Mouse (Mus musculus) liver, embryonic 13.5 days (tissue): ENCODE measurements around the gene Krt12. TPM values are rescaled to one million over a fixed set of nuclear protein-coding genes. Genes with fewer than 3 reads are reported as not detected.

Experiments
- ATAC-seq: fragments of 200-750 bp; cut with Nextera tagmentation; 2 replicates; pipeline ENCODE4 v1.8.0; 2017; ENCODE audit warnings: low read depth, mild to moderate bottlenecking, moderate number of reproducible peaks, moderate library complexity
- DNase-seq: peaks from one replicate; pipeline ENCODE4 v3.0.0; 2022
- H3K27ac ChIP-seq: fragments of 300-500 bp; sonication (generic); 2 replicates; pipeline ENCODE4 v1.5.1; 2015; ENCODE audit warnings: moderate library complexity, mild to moderate bottlenecking, inconsistent platforms
- H3K27me3 ChIP-seq: fragments of 300-500 bp; sonication (generic); 2 replicates; pipeline ENCODE4 v1.6.1; 2015; ENCODE audit warnings: mild to moderate bottlenecking, inconsistent platforms
- H3K36me3 ChIP-seq: fragments of 300-500 bp; sonication (generic); 2 replicates; pipeline ENCODE4 v1.6.1; 2015; ENCODE audit warnings: mild to moderate bottlenecking, inconsistent platforms
- H3K4me1 ChIP-seq: fragments of 300-500 bp; sonication (generic); replicated peaks from 2 replicates; pipeline ENCODE4 v1.6.1; 2015; ENCODE audit warnings: inconsistent platforms
- H3K4me2 ChIP-seq: fragments of 300-500 bp; sonication (generic); 2 replicates; pipeline ENCODE4 v1.6.1; 2015; ENCODE audit warnings: inconsistent platforms, mild to moderate bottlenecking, moderate library complexity
- H3K4me3 ChIP-seq: fragments of 300-500 bp; sonication (generic); replicated peaks from 2 replicates; pipeline ENCODE4 v1.5.1; 2015; ENCODE audit warnings: mild to moderate bottlenecking, inconsistent platforms
- H3K9ac ChIP-seq: fragments of 300-500 bp; sonication (generic); 2 replicates; pipeline ENCODE4 v1.6.1; 2015; ENCODE audit warnings: mild to moderate bottlenecking, inconsistent platforms
- H3K9me3 ChIP-seq: fragments of 300-500 bp; sonication (generic); replicated peaks from 2 replicates; pipeline ENCODE4 v1.6.1; 2016; ENCODE audit warnings: inconsistent platforms
- WGBS: fragments of 180-500 bp; shearing (Covaris S2); methylation state at CpG from one replicate; pipeline ENCODE4 v1.1.7; 2015; ENCODE audit not compliant: insufficient replicate concordance; 5-methylcytosine and 5-hydroxymethylcytosine counted together
- polyA plus RNA-seq: library from polyadenylated mRNA; unstranded; fragments of >200 nt; fragmentation: Nextera tagmentation; extraction: Ambion mirVana; gene quantifications from 2 replicates; pipeline ENCODE4 v1.2.1, GENCODE M21; 2015

The Krt12 gene
- polyA plus RNA-seq: not detected in 2 replicates

GRCm38 (mm10) chr11:99422159-99422558 is at the start of gene Krt12:
Krt12 (minus strand) TSS chr11:99422259.
- Histone ChIP-seq H3K36me3 (no peaks in the 10 kb centered on the region), H3K4me2 (no peak within 1 kb of the TSS), H3K4me3 (no peak within 1 kb of the TSS), H3K27me3 (no peaks in the 10 kb centered on the region), H3K4me1 (no peaks in the 10 kb centered on the region), H3K9me3 (no peaks in the 10 kb centered on the region), H3K27ac (no peak within 1 kb of the TSS), H3K9ac (no peak within 1 kb of the TSS)
- DNase-seq (no peak), ATAC-seq (no peak)
- WGBS: 70% methylated on average over 10 of the region's 10 CpGs

GRCm38 (mm10) chr11:99469228-99469627 is 47.2 kb upstream of the Krt12 start:
- DNase-seq (no peak), ATAC-seq (no peak)
- H3K36me3 ChIP-seq: no peaks in the 10 kb centered on the region
- no peak overlapping the region for H3K4me2 ChIP-seq
- H3K27ac ChIP-seq: no peak overlapping the region
- 58% methylated on average over 4 of the region's 4 CpGs for WGBS
- H3K27me3 ChIP-seq: no peaks in the 10 kb centered on the region
- no peak overlapping the region for H3K9ac ChIP-seq
- no peaks in the 10 kb centered on the region for H3K9me3 ChIP-seq
- H3K4me3 ChIP-seq: no peak overlapping the region
- H3K4me1 ChIP-seq: no peaks in the 10 kb centered on the region

GRCm38 (mm10) chr11:99468566-99468965 is 46.5 kb upstream of the Krt12 start:
- H3K9me3 ChIP-seq: no peaks in the 10 kb centered on the region
- no peak for DNase-seq
- no peak overlapping the region for H3K9ac ChIP-seq
- no peak overlapping the region for H3K4me3 ChIP-seq
- 65% methylated on average over 11 of the region's 11 CpGs for WGBS
- no peak overlapping the region for H3K27ac ChIP-seq
- no peak overlapping the region for H3K4me2 ChIP-seq
- no peaks in the 10 kb centered on the region for H3K4me1 ChIP-seq
- H3K27me3 ChIP-seq: no peaks in the 10 kb centered on the region
- H3K36me3 ChIP-seq: no peaks in the 10 kb centered on the region
- ATAC-seq: no peak

- no peak overlapping the region for H3K4me2 ChIP-seq
- no peak overlapping the region for H3K27ac ChIP-seq
- WGBS: 32% methylated on average over 7 of the region's 7 CpGs
- H3K9ac ChIP-seq: no peak overlapping the region
- H3K9me3 ChIP-seq: no peaks in the 10 kb centered on the region
- H3K27me3 ChIP-seq: no peaks in the 10 kb centered on the region
- H3K4me1 ChIP-seq: no peaks in the 10 kb centered on the region
- ATAC-seq (no peak), DNase-seq (no peak)
- no peak overlapping the region for H3K4me3 ChIP-seq
- no peaks in the 10 kb centered on the region for H3K36me3 ChIP-seq
Measured at GRCm38 (mm10) chr11:99466316-99466715, 44.3 kb upstream of the Krt12 start.

GRCm38 (mm10) chr11:99464836-99465235 is 42.8 kb upstream of the Krt12 start:
- H3K27ac ChIP-seq: no peak overlapping the region
- DNase-seq (peak; percentile 8), ATAC-seq (no peak)
- no peaks in the 10 kb centered on the region for H3K27me3 ChIP-seq
- no peak overlapping the region for H3K4me2 ChIP-seq
- 6% methylated on average over 5 of the region's 5 CpGs for WGBS
- H3K4me1 ChIP-seq: no peaks in the 10 kb centered on the region
- H3K4me3 ChIP-seq: no peak overlapping the region
- no peaks in the 10 kb centered on the region for H3K9me3 ChIP-seq
- H3K9ac ChIP-seq: no peak overlapping the region
- no peaks in the 10 kb centered on the region for H3K36me3 ChIP-seq

- Histone ChIP-seq H3K4me3 (no peak overlapping the region), H3K9me3 (no peaks in the 10 kb centered on the region), H3K36me3 (no peaks in the 10 kb centered on the region), H3K4me1 (no peaks in the 10 kb centered on the region), H3K9ac (no peak overlapping the region), H3K4me2 (no peak overlapping the region), H3K27me3 (no peaks in the 10 kb centered on the region), H3K27ac (no peak overlapping the region)
- WGBS: 11% methylated on average over 8 of the region's 8 CpGs
- ATAC-seq (no peak), DNase-seq (no peak)
Measured at GRCm38 (mm10) chr11:99463155-99463554, 41.1 kb upstream of the Krt12 start.

GRCm38 (mm10) chr11:99461736-99462135 is 39.7 kb upstream of the Krt12 start:
- Histone ChIP-seq H3K27ac (no peak overlapping the region), H3K4me2 (no peak overlapping the region), H3K4me1 (no peaks in the 10 kb centered on the region), H3K9me3 (no peaks in the 10 kb centered on the region), H3K9ac (no peak overlapping the region), H3K27me3 (no peaks in the 10 kb centered on the region), H3K36me3 (no peaks in the 10 kb centered on the region), H3K4me3 (no peak overlapping the region)
- no peak for DNase-seq
- 57% methylated on average over 7 of the region's 7 CpGs for WGBS
- ATAC-seq: no peak

- ATAC-seq (no peak), DNase-seq (no peak)
- no peak overlapping the region for H3K27ac ChIP-seq
- H3K4me3 ChIP-seq: no peak overlapping the region
- no peak overlapping the region for H3K4me2 ChIP-seq
- no peaks in the 10 kb centered on the region for H3K9me3 ChIP-seq
- no peaks in the 10 kb centered on the region for H3K27me3 ChIP-seq
- H3K9ac ChIP-seq: no peak overlapping the region
- 44% methylated on average over 7 of the region's 7 CpGs for WGBS
- no peaks in the 10 kb centered on the region for H3K36me3 ChIP-seq
- 0 out of 2 replicates have a peak, but pooled peaks cover 4% of the 10 kb centered on the region for H3K4me1 ChIP-seq
Measured at GRCm38 (mm10) chr11:99458887-99459286, 36.8 kb upstream of the Krt12 start.

- Histone ChIP-seq H3K9me3 (no peaks in the 10 kb centered on the region), H3K27ac (no peak overlapping the region), H3K4me3 (no peak overlapping the region), H3K36me3 (no peaks in the 10 kb centered on the region), H3K27me3 (no peaks in the 10 kb centered on the region), H3K9ac (no peak overlapping the region), H3K4me2 (no peak overlapping the region), H3K4me1 (0 out of 2 replicates have a peak, but pooled peaks cover 4% of the 10 kb centered on the region)
- DNase-seq (no peak), ATAC-seq (no peak)
- 67% methylated on average over 10 of the region's 10 CpGs for WGBS
Measured at GRCm38 (mm10) chr11:99454759-99455158, 32.7 kb upstream of the Krt12 start.

- Histone ChIP-seq H3K4me2 (no peak overlapping the region), H3K36me3 (no peaks in the 10 kb centered on the region), H3K9me3 (no peaks in the 10 kb centered on the region), H3K4me3 (no peak overlapping the region), H3K27me3 (no peaks in the 10 kb centered on the region), H3K4me1 (0 out of 2 replicates have a peak, but pooled peaks cover 4% of the 10 kb centered on the region), H3K9ac (no peak overlapping the region), H3K27ac (no peak overlapping the region)
- no peak for DNase-seq
- no peak for ATAC-seq
- WGBS: 51% methylated on average over 4 of the region's 4 CpGs
Measured at GRCm38 (mm10) chr11:99454044-99454443, 32.0 kb upstream of the Krt12 start.

GRCm38 (mm10) chr11:99448769-99449168 is 26.7 kb upstream of the Krt12 start:
- Histone ChIP-seq H3K4me1 (no peaks in the 10 kb centered on the region; the same call in 1 of the 2 replicates), H3K4me2 (no peak overlapping the region), H3K36me3 (no peaks in the 10 kb centered on the region), H3K27me3 (no peaks in the 10 kb centered on the region), H3K9ac (no peak overlapping the region), H3K4me3 (no peak overlapping the region), H3K9me3 (no peaks in the 10 kb centered on the region), H3K27ac (no peak overlapping the region)
- ATAC-seq (no peak), DNase-seq (no peak)
- 31% methylated on average over 2 of the region's 2 CpGs for WGBS

- no peaks in the 10 kb centered on the region for H3K9me3 ChIP-seq
- H3K27me3 ChIP-seq: no peaks in the 10 kb centered on the region
- DNase-seq (no peak), ATAC-seq (no peak; the same call in 1 of the 2 replicates)
- H3K36me3 ChIP-seq: no peaks in the 10 kb centered on the region
- no peak overlapping the region for H3K27ac ChIP-seq
- 0 out of 2 replicates have a peak, but pooled peaks cover 4% of the 10 kb centered on the region for H3K4me1 ChIP-seq
- no peak overlapping the region for H3K9ac ChIP-seq
- WGBS: 35% methylated on average over 8 of the region's 8 CpGs
- no peak overlapping the region for H3K4me3 ChIP-seq
- H3K4me2 ChIP-seq: 0 out of 2 replicates have a peak overlapping the region, but pooled peaks have one; percentile 2
Measured at GRCm38 (mm10) chr11:99441220-99441619, 19.2 kb upstream of the Krt12 start.
